Mouse (Mus musculus): ENCODE results near the gene Coro1a.
"Not testable (repeated sequence)": the region's sequence is repeated elsewhere in the genome, so short reads cannot be mapped to it uniquely, and the experiment has no call there.

Coro1a gene

DNA sequence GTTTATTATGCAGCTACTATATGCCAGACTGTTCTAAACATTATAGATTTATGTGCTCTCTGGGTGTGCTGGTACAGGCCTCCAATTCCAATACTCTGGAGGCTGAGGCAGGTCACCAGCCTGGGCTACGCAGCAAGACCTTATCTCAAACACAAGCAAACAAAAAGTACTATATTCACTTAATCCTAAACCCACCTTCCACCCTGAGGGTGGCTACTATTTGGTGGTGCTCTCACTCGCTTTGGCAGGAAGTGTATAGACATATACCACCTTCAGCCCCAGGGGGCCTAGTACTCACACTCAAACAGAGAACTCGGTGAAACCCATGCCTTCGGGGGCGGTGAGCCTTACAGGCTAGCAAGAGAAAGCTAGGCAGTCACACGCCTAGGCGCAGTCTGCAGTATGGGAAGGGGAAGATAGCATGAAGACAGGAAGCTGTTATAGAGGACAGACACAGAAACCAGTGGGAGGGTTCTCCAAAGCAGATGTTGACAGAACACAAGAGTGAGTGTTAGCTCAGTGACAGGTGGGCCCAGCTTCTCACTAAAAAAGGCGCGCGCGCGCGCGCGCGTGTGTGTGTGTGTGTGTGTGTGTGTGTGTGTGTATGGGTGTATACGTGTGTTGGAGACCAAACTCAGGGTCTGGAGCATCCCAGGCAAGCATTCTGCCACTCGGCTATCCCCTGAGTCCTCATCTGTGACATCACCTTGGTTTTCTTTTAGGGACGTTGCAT lies at the start of gene Coro1a:
Gene Coro1a (minus strand): TSS at position 346 of the 733 bp plus-strand sequence.
- DNase-seq (ENCODE audit: low spot score): peak; percentile 75

- DNase-seq (ENCODE audit: low spot score): peak; percentile 53
Observed at GRCm38 (mm10) chr7:126754866-126755265, 47.3 kb upstream of the Coro1a start.

GRCm38 (mm10) chr7:126749582-126750343 lies 42.2 kb upstream of the Coro1a start:
- DNase-seq (ENCODE audit: low spot score): no peak

GRCm38 (mm10) chr7:126748824-126749223 lies 41.2 kb upstream of the Coro1a start:
- DNase-seq (ENCODE audit: low spot score): no peak

- no peak for DNase-seq (ENCODE audit: low spot score)
Observed at GRCm38 (mm10) chr7:126746798-126747197, 39.2 kb upstream of the Coro1a start.

DNA sequence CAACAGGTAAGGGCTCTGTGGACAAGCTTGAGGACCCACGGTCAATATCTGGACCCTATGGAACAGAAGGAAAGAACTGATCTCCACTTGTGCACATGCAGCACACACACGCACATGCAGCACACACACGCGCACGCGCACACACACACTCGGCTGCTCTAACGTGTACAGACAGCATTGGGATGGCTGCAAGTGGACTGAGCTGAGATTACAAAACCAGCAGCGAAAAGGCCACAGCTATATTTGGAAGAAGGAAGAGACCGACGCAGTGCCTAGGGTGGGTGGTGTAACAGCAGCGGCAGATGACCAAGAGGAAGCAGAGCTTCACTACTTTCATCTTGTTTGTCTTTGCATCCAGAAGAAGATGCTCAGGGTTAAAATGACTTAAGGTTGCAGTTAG lies 38.5 kb upstream of the Coro1a start:
- no peak for DNase-seq (ENCODE audit: low spot score)

- DNase-seq (ENCODE audit: low spot score): no peak
Observed at GRCm38 (mm10) chr7:126741964-126742482, 34.4 kb upstream of the Coro1a start.

GRCm38 (mm10) chr7:126741452-126741851 lies 33.9 kb upstream of the Coro1a start:
- DNase-seq (ENCODE audit: low spot score): no peak

- no peak for DNase-seq (ENCODE audit: low spot score)
Observed at GRCm38 (mm10) chr7:126740977-126741376, 33.4 kb upstream of the Coro1a start.

GRCm38 (mm10) chr7:126740132-126740735 lies 32.6 kb upstream of the Coro1a start:
- DNase-seq (ENCODE audit: low spot score): no peak

DNA sequence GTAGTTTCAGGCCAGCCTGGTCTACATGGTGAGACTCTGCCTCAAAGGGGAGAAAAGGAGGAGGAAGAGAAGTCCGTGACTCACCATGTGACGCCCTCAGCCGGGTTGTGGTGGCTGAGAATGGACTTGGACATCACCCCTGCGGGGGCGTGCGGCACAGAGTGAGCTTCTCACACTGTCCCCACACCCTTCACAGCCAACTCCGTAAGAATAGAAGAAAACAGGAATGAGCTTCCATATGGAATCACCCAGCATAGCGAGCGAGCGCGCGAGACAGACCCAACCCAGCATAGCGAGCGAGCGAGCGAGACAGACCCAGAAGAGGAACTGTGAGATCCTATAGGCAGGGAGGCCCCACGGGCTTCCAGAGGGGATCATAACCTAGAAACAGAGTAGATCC lies 32.0 kb upstream of the Coro1a start:
- no peak for DNase-seq (ENCODE audit: low spot score)

GRCm38 (mm10) chr7:126736122-126736521 lies 28.5 kb upstream of the Coro1a start:
- DNase-seq (ENCODE audit: low spot score): no peak

DNA sequence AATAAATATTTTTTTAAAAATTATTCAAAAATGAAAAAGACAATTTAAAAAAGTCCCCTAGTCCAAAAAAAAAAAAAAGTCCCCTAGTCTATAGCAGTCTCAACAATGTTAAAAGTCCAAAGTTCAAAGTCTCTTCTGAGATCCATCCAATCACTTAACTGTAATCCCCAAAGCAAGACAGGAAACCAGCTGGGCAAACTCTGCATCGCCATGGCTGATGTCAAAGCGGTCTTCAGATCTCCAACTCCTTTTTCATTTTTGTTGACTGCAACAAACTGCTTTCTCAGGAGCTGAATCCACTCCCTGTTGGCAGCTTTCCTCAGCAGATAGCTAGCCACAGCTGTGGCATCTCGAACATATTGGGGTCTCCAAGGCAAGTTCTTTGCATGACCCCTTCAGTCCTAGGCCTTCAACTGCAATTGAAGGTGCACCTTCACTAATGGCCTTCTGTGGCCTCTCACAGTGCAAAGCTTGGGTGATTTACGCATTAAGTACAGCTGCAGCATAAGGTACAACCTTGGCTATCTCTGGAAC lies 22.7 kb upstream of the Coro1a start:
- not testable (repeated sequence) for DNase-seq (ENCODE audit: low spot score)

DNA sequence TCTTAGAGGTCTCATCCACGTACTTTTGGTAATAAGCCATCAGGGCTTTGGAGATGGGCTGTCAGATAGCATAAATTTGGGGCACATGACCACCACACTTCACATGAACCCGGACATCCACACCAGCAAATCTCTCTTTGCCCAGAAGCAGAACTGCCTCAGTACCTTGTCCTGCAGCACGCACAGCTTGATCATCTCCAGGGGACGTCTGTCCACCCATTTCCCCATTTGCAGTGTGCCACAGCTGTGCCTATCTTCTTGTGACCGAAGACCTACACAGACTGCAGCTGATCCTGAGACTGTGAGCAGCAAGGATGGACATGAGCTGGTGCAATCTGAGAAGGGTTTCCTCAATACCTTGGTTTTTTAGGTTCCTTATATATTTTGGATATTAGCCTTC lies 18.1 kb upstream of the Coro1a start:
- DNase-seq (ENCODE audit: low spot score): no peak

- no peak for DNase-seq (ENCODE audit: low spot score)
Observed at GRCm38 (mm10) chr7:126725077-126725476, 17.5 kb upstream of the Coro1a start.

DNA sequence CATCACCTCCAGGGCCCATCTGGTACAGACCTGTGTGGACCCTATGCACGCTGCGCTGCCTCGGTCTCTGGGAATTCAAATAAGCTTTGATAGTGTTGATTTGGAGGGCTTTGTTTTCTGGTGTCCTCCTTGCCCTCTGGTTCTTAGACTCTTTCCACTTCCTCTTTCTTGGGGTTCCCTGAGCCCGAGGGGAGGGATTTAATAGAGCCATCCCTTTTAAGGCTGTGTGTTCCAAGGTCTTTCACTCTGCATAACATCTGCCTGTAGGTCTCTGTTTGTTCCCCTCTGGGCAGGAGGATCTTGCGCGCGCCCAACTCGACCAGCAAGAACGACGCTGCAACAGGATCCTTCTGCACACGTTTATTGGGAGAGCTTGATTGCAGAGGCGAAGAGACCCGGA lies 14.0 kb upstream of the Coro1a start:
- DNase-seq (ENCODE audit: low spot score): no peak

DNA sequence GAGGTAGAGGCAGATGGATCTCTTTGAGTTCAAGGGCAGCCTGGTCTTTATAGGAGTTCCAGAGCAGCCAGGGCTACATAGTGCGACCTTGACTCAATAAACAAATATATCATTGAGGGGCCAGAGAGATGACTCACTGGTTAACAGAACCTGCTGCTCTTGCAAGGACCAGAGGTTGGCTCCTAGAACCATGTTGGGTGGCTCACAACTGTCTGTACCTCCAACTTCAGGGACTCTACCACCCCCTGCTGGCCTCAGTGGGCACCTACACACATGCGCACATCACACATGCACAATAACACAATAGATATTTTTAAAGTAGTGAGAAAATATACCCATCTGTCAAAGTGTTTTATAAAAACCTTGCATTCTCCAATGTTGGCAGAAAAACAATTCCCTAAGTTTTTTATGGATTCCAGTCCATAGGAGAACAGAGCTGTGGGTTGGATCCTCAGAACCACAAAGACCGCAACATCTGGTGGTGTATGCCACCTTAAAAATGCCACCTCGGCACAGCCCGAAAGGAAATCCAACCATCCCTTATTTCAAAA lies 11.3 kb upstream of the Coro1a start:
- DNase-seq (ENCODE audit: low spot score): no peak

GRCm38 (mm10) chr7:126717566-126717965 lies 10.0 kb upstream of the Coro1a start:
- no peak for DNase-seq (ENCODE audit: low spot score)

DNA sequence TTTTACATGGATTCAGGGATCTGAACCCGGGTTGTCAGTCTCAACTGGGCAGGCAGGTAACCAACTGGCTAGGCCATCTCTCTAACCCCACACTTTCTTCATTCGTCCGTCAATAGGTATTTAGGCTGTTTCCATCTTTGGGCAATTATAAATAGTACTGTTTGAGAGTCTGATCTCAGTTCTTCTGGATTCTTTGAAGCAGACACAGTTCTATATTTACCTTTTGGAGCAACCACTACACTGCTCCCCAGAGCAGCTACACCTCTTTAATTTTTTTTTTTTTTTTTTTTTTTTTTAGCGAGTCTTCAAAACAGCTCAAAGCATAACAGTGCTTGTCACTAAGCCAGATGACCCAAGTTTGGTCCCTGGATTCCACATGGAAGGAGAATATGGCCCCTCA lies 8.1 kb upstream of the Coro1a start:
- no peak for DNase-seq (ENCODE audit: low spot score)

DNA sequence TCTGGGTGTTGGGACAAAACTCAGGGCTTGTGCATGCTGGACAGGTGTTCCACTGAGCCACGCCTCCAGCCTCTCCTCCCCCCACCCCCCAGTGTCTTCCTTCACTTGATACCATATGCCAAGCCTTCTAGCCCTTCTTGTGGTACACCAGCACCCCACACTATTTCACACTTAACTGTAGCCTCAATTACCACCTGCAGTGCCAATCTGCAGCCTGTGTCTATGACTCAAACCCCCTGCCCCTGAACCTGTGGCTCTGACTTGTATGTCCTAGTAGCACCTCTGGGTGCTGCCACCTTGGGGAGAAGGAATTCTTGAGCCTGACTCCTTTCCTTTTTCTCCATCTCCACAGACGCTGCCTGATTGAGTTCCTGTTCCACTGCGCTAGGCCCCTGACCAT lies 4.3 kb upstream of the Coro1a start:
- no peak for DNase-seq (ENCODE audit: low spot score)

GRCm38 (mm10) chr7:126710266-126710665 lies 2.7 kb upstream of the Coro1a start:
- no peak for DNase-seq (ENCODE audit: low spot score)

All from T-cell, adult 2 months (primary cell).